Mouse (Mus musculus) CH12.LX (cell line): ENCODE measurements around the gene Skor1.

Source experiments
- CTCF ChIP-seq, 2 experiments: IDR thresholded peaks in 1 of 2; conservative IDR thresholded peaks in 1 of 2; 2 replicates each; pipeline ENCODE4 v1.5.1; 2011 to 2012; ENCODE audit warnings: low read depth in 2 of 2, low read length in 2 of 2, improper control_type of control experiment in 1 of 2, inconsistent platforms in 1 of 2, mild to moderate bottlenecking in 1 of 2, moderate library complexity in 1 of 2
- ELF1 ChIP-seq: IDR thresholded peaks from 2 replicates; pipeline ENCODE4 v1.6.1; 2014; ENCODE audit warnings: low read depth, mild to moderate bottlenecking, inconsistent platforms, low read length, improper control_type of control experiment
- MAX ChIP-seq: IDR thresholded peaks from 2 replicates; pipeline ENCODE4 v1.6.1; 2011; ENCODE audit warnings: low read length, improper control_type of control experiment
- MAZ ChIP-seq: IDR thresholded peaks from 2 replicates; pipeline ENCODE4 v1.6.1; 2012; ENCODE audit warnings: low read depth, mild to moderate bottlenecking, inconsistent platforms, low read length, improper control_type of control experiment, moderate library complexity
- POLR2A ChIP-seq: IDR thresholded peaks from 2 replicates; pipeline ENCODE4 v1.6.1; 2011; ENCODE audit warnings: low read depth, mild to moderate bottlenecking, improper control_type of control experiment, low read length
- RCOR1 ChIP-seq: conservative IDR thresholded peaks from 2 replicates; pipeline ENCODE4 v1.6.1; 2012; ENCODE audit warnings: low read depth, mild to moderate bottlenecking, inconsistent platforms, low read length, improper control_type of control experiment
- UBTF ChIP-seq: IDR thresholded peaks from 2 replicates; pipeline ENCODE4 v1.6.1; 2012; ENCODE audit warnings: low read depth, mild to moderate bottlenecking, inconsistent platforms, low read length, improper control_type of control experiment, moderate library complexity
- USF1 ChIP-seq: IDR thresholded peaks from 2 replicates; pipeline ENCODE4 v1.6.1; 2014; ENCODE audit warnings: low read depth, mild to moderate bottlenecking, inconsistent platforms, low read length, improper control_type of control experiment
- ZMIZ1 ChIP-seq: IDR thresholded peaks from 2 replicates; pipeline ENCODE4 v1.6.1; 2012; ENCODE audit warnings: low read depth, mild to moderate bottlenecking, inconsistent platforms, low read length, improper control_type of control experiment
- ZNF384 ChIP-seq: IDR thresholded peaks from 2 replicates; pipeline ENCODE4 v1.6.1; 2012; ENCODE audit warnings: low read depth, low read length, improper control_type of control experiment, inconsistent platforms

DNA sequence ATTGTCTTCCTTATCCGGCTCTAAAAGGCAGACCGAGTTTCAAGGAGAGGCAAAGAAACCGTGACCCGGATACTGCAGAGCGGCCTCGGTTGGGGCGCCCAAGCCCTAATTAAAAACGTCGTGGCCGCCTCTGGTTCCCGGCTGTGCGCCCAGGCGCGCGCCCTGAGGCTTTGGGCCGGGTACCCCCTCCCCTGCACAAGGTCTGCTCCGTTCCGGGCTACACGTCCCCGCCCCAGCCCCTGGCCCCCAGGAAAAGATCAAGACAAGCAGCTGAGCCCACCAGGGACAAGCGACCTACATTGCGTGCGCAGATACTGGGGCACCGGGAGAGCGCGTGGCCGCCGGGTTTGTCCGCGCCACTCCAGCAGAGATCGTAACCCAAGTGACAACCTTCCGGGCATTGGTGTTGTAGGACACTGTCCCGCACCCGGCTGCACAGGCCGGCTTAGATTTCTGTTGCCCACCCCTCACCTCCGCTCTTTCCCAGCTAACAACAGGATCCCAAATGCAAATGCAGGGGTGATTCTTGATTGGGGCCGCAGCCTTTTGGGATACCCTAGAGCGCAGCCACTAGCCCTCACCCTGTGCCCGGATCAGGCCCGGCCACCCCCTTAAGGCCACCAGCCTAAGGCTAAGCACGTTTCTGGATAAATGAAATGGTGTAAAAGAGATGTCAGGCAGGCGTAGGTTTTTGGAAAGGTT, 6.3 kb downstream of the Skor1 start:
- TF ChIP-seq POLR2A (no peak), MAX (no peak), CTCF (conservative IDR thresholded peaks at IDR 0.05 in 1 of 2, IDR thresholded peaks at IDR 0.05 in 1 of 2; ENCODE audit: low read depth in 2 of 2, low read length in 2 of 2) (no peak), USF1 (no peak), UBTF (no peak), ZMIZ1 (no peak), RCOR1 (no peak), ZNF384 (no peak), MAZ (no peak), ELF1 (no peak)
